Mouse (Mus musculus) regulatory T cell (primary cell): Measurements from ENCODE around the gene Mprip.
"Not testable (repeated sequence)": the region's sequence is repeated elsewhere in the genome, so short reads cannot be mapped to it uniquely, and the experiment has no call there.

ENCODE experiments used
- in situ Hi-C: fragments of 300-600 bp; cut with MboI, MseI; formaldehyde crosslinking; loops from one replicate; pipeline ENCODE4 v1.15.1; 2025; ENCODE audit warnings: high pct_unique_total_duplicates

The Mprip gene

GRCm38 (mm10) chr11:59661005-59661404, at the start of gene Mprip:
Mprip (plus strand) TSS chr11:59661305.
- in situ Hi-C loops = no loop called here

DNA sequence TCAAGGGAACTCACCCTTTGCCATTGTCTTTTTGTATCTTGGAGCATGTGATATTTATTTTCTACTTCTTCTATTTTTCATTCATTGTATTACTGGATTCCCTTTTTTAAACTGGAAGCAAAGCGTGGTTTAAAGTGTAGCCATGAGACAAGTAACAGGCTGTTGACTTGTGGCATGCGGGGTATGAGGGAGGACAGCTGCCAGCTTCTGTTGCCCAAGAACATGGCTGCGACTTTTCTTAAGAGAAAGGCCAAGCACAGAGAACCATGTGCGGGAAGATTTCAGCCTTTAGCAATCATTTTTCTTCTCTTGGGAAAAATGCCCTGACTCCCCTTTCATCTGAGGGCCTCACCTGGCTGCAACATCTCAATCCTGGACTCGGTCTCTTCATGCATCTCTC, 49.5 kb upstream of the Mprip start:
- in situ Hi-C loops = no loop called here

GRCm38 (mm10) chr11:59614120-59614519, 47.0 kb upstream of the Mprip start:
- in situ Hi-C loops = no loop called here

DNA sequence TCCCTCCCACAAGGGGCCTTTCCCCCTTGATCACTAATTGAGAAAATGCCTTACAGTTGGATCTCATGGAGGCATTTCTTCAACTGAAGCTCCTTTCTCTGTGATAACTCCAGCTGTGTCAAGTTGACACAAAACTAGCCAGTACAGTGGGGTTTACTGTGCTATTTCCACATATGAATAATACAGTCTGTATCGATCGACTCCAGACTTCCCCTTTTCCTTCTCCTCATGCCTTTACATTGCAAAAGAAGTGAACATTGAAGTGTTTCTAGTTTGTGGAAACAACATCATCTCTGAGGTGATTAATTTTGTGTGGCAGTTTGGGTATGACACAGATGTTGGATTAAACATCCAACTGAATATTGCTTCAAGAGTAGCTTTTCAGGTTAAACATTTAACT, 44.1 kb upstream of the Mprip start:
- in situ Hi-C loops = not testable (repeated sequence)

GRCm38 (mm10) chr11:59622214-59622613, 38.9 kb upstream of the Mprip start:
- in situ Hi-C loops = loop anchor here (5.0 to 10.0 kb wide), 2 partner anchors 115 to 163 kb away; partner anchors contain the start of gene Pld6

- in situ Hi-C loops = loop anchor here (5.0 to 10.0 kb wide), 2 partner anchors 113 to 161 kb away; partner anchors contain the start of gene Pld6
Measured at GRCm38 (mm10) chr11:59624017-59624630, 37.0 kb upstream of the Mprip start.

DNA sequence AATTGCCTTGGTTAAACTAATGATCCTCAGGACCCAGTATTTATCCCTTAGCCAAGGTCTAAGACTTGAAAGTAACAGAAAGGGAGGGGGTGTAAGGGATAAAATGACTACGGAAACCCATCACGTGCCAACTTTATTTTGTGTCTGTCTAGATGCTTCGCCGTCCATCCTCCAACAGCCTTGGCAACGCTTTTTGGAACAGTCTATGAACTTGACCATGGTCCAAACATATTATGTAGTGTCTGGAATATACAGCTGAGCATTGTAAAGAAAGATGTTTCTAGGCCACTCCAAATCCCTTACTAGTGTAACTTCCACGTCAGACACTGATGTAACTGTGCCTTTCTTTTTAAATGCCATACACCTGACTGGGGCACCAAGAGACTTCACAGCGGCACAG, 34.9 kb upstream of the Mprip start:
- in situ Hi-C loops = loop anchor here (10.0 kb wide), 1 partner anchor 159 kb away; the partner anchor contains the start of gene Pld6

GRCm38 (mm10) chr11:59628177-59628576, 32.9 kb upstream of the Mprip start:
- in situ Hi-C loops = loop anchor here (10.0 kb wide), 1 partner anchor 157 kb away; the partner anchor contains the start of gene Pld6

- in situ Hi-C loops = loop anchor here (10.0 kb wide), 1 partner anchor 155 kb away; the partner anchor contains the start of gene Pld6
Measured at GRCm38 (mm10) chr11:59629871-59630270, 31.2 kb upstream of the Mprip start.

GRCm38 (mm10) chr11:59631980-59632379, 29.1 kb upstream of the Mprip start:
- in situ Hi-C loops = no loop called here

- in situ Hi-C loops = no loop called here
Measured at GRCm38 (mm10) chr11:59633037-59633436, 28.1 kb upstream of the Mprip start.

DNA sequence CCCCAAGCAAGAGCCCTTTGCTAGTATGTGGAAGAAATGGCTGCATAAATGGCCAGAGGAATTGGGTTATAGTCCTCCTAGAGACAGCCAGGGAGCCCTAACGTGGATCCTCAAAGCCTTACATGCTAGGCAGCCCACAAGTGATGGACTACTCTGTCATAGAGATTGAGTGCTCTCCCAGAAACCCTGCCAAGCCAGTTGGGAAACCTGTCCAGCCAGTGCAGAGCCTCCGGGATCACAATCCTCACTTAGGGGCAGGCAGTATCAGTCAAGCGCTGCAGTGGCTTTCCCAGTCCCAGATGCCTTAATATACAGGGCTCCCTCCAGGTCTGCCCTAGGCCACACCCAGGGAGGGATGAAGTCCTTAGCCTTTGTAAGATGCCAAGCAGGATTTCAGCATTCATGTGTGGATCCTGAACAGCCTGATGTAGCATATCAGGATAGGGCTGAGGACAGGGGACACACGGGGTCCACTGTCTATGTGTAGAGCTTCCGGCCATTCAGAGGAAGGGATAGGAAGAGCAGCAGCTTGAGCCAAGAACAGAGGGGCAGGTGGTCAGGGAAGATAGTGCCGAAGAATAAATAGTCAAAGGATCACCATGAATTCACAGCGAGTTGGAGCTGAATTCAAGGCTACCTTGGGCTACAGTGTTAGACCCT, 27.0 kb upstream of the Mprip start:
- in situ Hi-C loops = no loop called here

- in situ Hi-C loops = no loop called here
Measured at GRCm38 (mm10) chr11:59635251-59635795, 25.8 kb upstream of the Mprip start.

DNA sequence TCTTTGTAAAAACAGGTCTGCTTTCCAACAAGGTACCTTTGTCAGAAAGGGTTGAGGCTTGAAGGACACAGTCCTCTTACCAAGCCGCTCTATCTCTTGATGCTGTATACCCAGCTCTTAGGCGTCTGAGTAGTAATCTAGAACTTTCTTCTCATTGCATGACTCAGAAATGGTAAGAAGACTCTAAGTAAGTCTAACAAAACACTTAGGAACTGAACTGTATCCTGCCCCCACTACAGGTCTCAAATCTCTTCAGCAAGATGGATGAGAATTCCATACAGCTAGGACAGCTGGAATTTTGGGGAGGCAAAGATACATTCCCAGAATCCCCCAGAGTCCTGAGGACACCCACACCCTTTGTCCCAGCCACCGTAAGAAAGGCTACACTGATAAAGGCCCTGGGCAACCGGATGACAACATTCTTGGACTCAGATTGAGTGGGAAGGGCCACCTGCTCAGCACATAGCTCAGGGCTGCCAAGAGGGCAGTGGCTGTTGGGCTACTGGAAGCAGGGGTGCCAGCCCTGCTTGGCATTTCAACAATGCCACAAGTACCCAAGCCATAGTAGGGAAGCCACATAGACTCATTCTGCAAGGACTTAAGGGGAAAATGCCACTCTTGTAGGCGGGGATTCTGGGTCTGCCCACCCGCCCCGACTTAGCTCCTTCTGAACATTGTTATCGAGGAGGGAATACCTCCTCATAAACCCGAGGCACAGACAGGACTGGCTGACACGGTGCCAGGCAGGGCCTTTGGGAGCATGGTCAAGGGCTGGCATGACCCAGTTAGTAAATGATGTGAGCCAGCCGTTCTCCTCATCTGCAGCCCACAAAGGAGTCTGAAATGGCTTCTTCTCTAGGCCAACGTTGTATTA, 25.0 kb upstream of the Mprip start:
- in situ Hi-C loops = no loop called here

DNA sequence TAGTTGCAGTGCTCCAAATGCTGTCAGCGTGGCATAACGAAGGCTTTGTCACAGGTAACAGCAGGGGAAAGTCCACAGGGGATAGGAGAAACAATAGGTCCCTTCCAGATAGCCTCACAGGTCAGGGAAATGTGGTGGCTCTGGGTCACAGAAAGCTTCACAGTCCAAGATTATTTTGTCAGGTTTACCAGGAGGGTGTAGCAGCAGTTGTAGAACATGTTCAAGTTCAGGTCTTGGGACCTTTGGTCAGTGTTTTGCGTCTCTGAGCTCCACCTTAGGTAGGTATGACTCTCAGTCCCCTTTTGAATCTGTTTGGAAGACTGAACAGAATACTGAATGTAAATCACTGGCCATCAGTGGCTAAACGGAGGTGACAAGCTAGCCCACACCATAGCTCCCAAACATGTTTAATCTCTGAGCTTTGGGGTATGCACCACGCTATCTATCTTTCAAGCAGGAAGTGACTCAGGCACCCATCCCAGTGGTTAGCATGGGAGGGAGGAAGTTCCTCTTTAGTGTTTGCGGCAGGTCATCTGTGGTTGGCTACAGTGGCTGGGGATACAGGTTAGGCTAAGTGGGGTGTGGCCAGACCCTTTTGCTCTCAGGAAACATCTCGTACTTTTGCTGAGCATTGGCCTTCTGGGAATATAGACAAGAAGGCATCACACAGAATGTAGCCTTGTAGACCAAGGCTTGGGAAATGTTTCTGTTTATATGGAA, 24.2 kb upstream of the Mprip start:
- in situ Hi-C loops = no loop called here

GRCm38 (mm10) chr11:59639957-59640643, 21.0 kb upstream of the Mprip start:
- in situ Hi-C loops = no loop called here

- in situ Hi-C loops = no loop called here
Measured at GRCm38 (mm10) chr11:59641227-59641626, 19.9 kb upstream of the Mprip start.

GRCm38 (mm10) chr11:59642420-59642819, 18.7 kb upstream of the Mprip start:
- in situ Hi-C loops = no loop called here

- in situ Hi-C loops = no loop called here
Measured at GRCm38 (mm10) chr11:59645036-59645435, 16.1 kb upstream of the Mprip start.

- in situ Hi-C loops = no loop called here
Measured at GRCm38 (mm10) chr11:59649058-59649457, 12.0 kb upstream of the Mprip start.

DNA sequence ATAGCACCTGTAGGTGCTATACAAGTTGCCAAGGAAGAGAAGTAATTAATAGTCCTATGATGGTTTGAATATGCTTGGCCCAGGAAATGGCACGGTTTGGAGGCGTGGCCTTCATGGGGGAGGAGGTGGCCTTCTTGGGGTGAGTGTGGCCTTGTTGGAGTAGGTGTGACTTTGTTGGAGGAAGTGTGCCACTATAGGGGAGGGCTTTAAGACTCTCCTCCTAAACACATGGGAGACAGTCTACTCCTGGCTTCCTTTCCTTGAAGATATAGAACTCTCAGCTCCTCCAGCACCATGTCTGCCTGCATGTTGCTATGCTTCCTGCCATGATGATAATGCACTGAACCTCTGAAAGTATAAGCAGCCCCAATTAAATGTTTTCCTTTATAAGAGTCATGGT, 8.1 kb upstream of the Mprip start:
- in situ Hi-C loops = no loop called here
